13 mouse cellular contexts compared by ENCODE assay signal in genomic region chr1:152468443-152468842, GRCm38 (mm10).
DNase-seq lines count a peak whose midpoint lies in the region; ATAC-seq and TF ChIP-seq lines count a peak whose summit lies in the region.
"Had no signal": no experiment of that assay in that cellular context is flagged by ENCODE, and none has a peak within 500 bp of the region (broad histone marks: within the 10 kb centered on the region; RNA-seq: fewer than 3 reads in every experiment).

No protein-coding gene starts in this region.

- 49% methylated on average over 9 of the region's 9 CpGs for WGBS in midbrain, embryonic 12.5 days
- 64% methylated on average over 9 of the region's 9 CpGs for WGBS in midbrain, embryonic 11.5 days

- TF ChIP-seq CTCF in gastrocnemius, adult 2 months (IDR thresholded peaks at IDR 0.05), result no peak

- ATAC-seq in midbrain, embryonic 12.5 days (ENCODE audit: low FRiP score, low read depth), result peak; percentile 52; the same call in 1 of the 2 replicates
- ATAC-seq in midbrain, embryonic 11.5 days (ENCODE audit: low FRiP score), result no peak
- ATAC-seq: lung, postnatal 0 days had no signal

- no peak for DNase-seq in gastrocnemius, adult 2 months
- DNase-seq in gastrocnemius, postnatal 25 days, result no peak
- no peak for DNase-seq in midbrain, embryonic 11.5 days (ENCODE audit: low spot score, missing footprints)
- peak; percentile 69 for DNase-seq in layer of hippocampus, adult 9-11 months
- peak; percentile 40 for DNase-seq in right cerebral cortex, postnatal 14 days
- DNase-seq in gastrocnemius, postnatal 36 days, result no peak
- no peak for DNase-seq in kidney, adult 18-20 months
- DNase-seq: heart, postnatal 4 days; kidney, postnatal 14 days had no signal

- H3K4me1 ChIP-seq in midbrain, embryonic 12.5 days, result 0 out of 2 replicates have a peak, but pooled peaks cover 2% of the 10 kb centered on the region
- H3K4me1 ChIP-seq in midbrain, embryonic 11.5 days (ENCODE audit: control insufficient read depth, insufficient read depth, low read length), result no peaks in the 10 kb centered on the region; the same call in 1 of the 2 replicates

- no peak overlapping the region for H3K9ac ChIP-seq in midbrain, embryonic 12.5 days (replicated peaks)
- no peak overlapping the region for H3K9ac ChIP-seq in midbrain, embryonic 11.5 days (ENCODE audit: low read length)
- H3K9ac ChIP-seq: limb, embryonic 15.5 days had no signal

- H3K4me2 ChIP-seq in midbrain, embryonic 12.5 days (replicated peaks), result no peak overlapping the region; the same call in 1 of the 2 replicates
- H3K4me2 ChIP-seq in midbrain, embryonic 11.5 days, result no peak overlapping the region
- H3K4me2 ChIP-seq: limb, embryonic 15.5 days had no signal

- intact Hi-C loops in gastrocnemius, adult 2 months (cut with DNase I), result no loop called here
- intact Hi-C loops in gastrocnemius, postnatal 36 days (cut with DNase I), result no loop called here

- H3K9me3 ChIP-seq in midbrain, embryonic 12.5 days, result no peaks in the 10 kb centered on the region
- H3K9me3 ChIP-seq in midbrain, embryonic 11.5 days (ENCODE audit: control insufficient read depth, low read length), result no peaks in the 10 kb centered on the region
- H3K9me3 ChIP-seq: limb, embryonic 15.5 days had no signal

- H3K36me3 ChIP-seq in midbrain, embryonic 12.5 days, result no peaks in the 10 kb centered on the region
- H3K36me3 ChIP-seq in midbrain, embryonic 11.5 days (ENCODE audit: control insufficient read depth, insufficient read depth, low read length), result no peaks in the 10 kb centered on the region
- H3K36me3 ChIP-seq: limb, embryonic 15.5 days had no signal

- H3K27me3 ChIP-seq in midbrain, embryonic 12.5 days, result no peaks in the 10 kb centered on the region
- no peaks in the 10 kb centered on the region for H3K27me3 ChIP-seq in midbrain, embryonic 11.5 days (ENCODE audit: control insufficient read depth, insufficient read depth, low read length)
- H3K27me3 ChIP-seq: limb, embryonic 15.5 days had no signal

- no peak overlapping the region for H3K4me3 ChIP-seq in gastrocnemius, adult 2 months
- no peak overlapping the region for H3K4me3 ChIP-seq in midbrain, embryonic 12.5 days
- no peak overlapping the region for H3K4me3 ChIP-seq in midbrain, embryonic 11.5 days (ENCODE audit: low read depth, low read length)
- H3K4me3 ChIP-seq: limb, embryonic 15.5 days had no signal

- H3K27ac ChIP-seq in gastrocnemius, adult 2 months, result peak overlapping the region; percentile 56
- H3K27ac ChIP-seq in midbrain, embryonic 12.5 days (replicated peaks), result no peak overlapping the region
- H3K27ac ChIP-seq in midbrain, embryonic 11.5 days (ENCODE audit: low read depth, low read length), result no peak overlapping the region
- H3K27ac ChIP-seq: limb, embryonic 15.5 days; stomach, postnatal 0 days had no signal

Comparison
In these comparisons a context has a peak if more than half of its experiments do, and no peak if none do; other contexts are left out.
1. DNase-seq: peak in layer of hippocampus, adult 9-11 months (single experiment) and right cerebral cortex, postnatal 14 days (single experiment); none in gastrocnemius, adult 2 months (single experiment), gastrocnemius, postnatal 25 days (single experiment), midbrain, embryonic 11.5 days (single experiment), gastrocnemius, postnatal 36 days (0 of 2) and kidney, adult 18-20 months (single experiment).